Mouse (Mus musculus): ENCODE results near the gene Rptor. TPM values are rescaled to one million over a fixed set of nuclear protein-coding genes. Genes with fewer than 3 reads are reported as not detected.

The Rptor gene
- polyA plus RNA-seq, 1 experiment from 2014 or later: 13.2 TPM

DNA sequence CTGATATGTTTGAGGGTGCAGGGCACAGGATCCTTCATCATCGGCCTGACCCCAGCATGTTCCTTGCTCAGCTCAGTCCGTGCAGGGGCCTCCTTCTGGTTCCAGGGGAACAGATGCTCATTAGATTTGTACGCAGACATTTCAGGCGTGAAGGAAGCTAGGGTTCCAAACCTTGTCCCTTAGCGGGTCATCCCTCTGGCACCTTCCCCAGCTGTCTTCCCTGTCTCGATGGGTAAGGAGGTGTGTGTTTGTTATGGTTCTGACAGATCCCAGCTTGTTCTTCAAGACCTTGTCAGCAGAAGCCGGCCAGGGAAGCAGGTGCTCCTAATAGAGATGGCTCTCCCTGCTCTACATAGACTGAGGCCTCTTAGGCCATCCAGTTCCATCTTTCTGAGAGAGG lies 37.7 kb upstream of the Rptor start:
- peak overlapping the region; percentile 35; the same call in 1 of the 2 replicates for H3K9ac ChIP-seq
- H3K36me3 ChIP-seq (replicated peaks; ENCODE audit: control insufficient read depth, insufficient read depth): no peaks in the 10 kb centered on the region
- H3K4me1 ChIP-seq (replicated peaks; ENCODE audit: control insufficient read depth, insufficient read depth, low read length): peaks cover 16% of the 10 kb centered on the region
- DNase-seq (ENCODE audit: low spot score) (no peak), ATAC-seq (ENCODE audit: low FRiP score) (no peak)
- H3K4me3 ChIP-seq (replicated peaks; ENCODE audit: low read length): no peak overlapping the region
- no peak overlapping the region for H3K4me2 ChIP-seq (replicated peaks)
- H3K27ac ChIP-seq: peak overlapping the region; percentile 49
- no peaks in the 10 kb centered on the region for H3K9me3 ChIP-seq (ENCODE audit: control insufficient read depth, low read length)
- 47% methylated on average over 7 of the region's 7 CpGs for WGBS
- 0 out of 2 replicates have a peak, but pooled peaks cover 4% of the 10 kb centered on the region for H3K27me3 ChIP-seq (ENCODE audit: control insufficient read depth, insufficient read depth, low read length)

DNA sequence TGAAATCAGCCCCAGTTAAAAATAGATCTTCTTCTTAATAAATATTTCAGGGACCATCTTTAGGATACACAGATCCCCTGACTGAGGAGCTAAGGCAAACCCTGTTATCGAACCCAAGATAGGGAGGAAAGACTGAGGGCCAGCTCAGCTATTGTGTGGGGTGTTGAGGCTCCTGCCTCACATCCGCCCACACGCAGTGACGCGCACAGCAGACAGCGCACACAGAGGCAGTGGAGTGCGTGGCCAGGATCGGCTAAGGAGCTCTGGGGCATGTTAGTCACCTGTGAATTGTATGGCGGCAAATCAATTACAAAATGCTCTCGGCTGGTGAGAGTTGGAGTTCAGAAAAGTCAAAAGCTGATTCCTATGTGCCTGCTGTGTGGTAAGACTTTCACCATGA lies 37.0 kb upstream of the Rptor start:
- WGBS: 22% methylated on average over 10 of the region's 10 CpGs
- peak overlapping the region; percentile 35; the same call in 1 of the 2 replicates for H3K9ac ChIP-seq
- no peaks in the 10 kb centered on the region for H3K9me3 ChIP-seq (ENCODE audit: control insufficient read depth, low read length)
- H3K27me3 ChIP-seq (ENCODE audit: control insufficient read depth, insufficient read depth, low read length): 0 out of 2 replicates have a peak, but pooled peaks cover 4% of the 10 kb centered on the region
- H3K4me3 ChIP-seq (replicated peaks; ENCODE audit: low read length): no peak overlapping the region
- peaks cover 16% of the 10 kb centered on the region for H3K4me1 ChIP-seq (replicated peaks; ENCODE audit: control insufficient read depth, insufficient read depth, low read length)
- H3K4me2 ChIP-seq (replicated peaks): peak overlapping the region; percentile 10; the same call in 1 of the 2 replicates
- H3K27ac ChIP-seq: peak overlapping the region; percentile 49; the same call in 1 of the 2 replicates
- H3K36me3 ChIP-seq (replicated peaks; ENCODE audit: control insufficient read depth, insufficient read depth): no peaks in the 10 kb centered on the region
- ATAC-seq (ENCODE audit: low FRiP score) (no peak), DNase-seq (ENCODE audit: low spot score) (no peak)

DNA sequence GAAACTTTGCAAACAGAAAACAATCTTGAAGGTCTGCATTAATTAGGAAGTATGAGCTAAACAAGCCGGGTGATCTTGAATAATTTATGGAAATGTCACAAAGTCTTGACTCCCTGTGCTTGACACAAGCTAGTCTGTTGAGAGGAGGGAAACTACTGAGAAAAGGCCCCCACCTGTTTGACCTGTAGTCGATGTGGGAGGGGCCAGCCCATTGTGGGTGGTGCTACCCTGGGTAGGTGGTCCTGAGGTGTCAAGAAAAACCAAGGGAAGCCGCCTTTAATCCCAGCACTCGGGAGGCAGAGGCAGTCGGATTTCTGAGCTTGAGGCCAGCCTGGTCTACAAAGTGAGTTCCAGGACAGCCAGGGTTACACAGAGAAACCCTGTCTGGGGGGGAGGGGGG lies 36.5 kb upstream of the Rptor start:
- no peak for DNase-seq (ENCODE audit: low spot score)
- Histone ChIP-seq H3K27me3 (ENCODE audit: control insufficient read depth, insufficient read depth, low read length) (0 out of 2 replicates have a peak, but pooled peaks cover 4% of the 10 kb centered on the region), H3K4me2 (replicated peaks) (no peak overlapping the region), H3K36me3 (replicated peaks; ENCODE audit: control insufficient read depth, insufficient read depth) (no peaks in the 10 kb centered on the region), H3K27ac (0 out of 2 replicates have a peak overlapping the region, but pooled peaks have one; percentile 49), H3K4me1 (replicated peaks; ENCODE audit: control insufficient read depth, insufficient read depth, low read length) (peaks cover 16% of the 10 kb centered on the region), H3K4me3 (replicated peaks; ENCODE audit: low read length) (no peak overlapping the region), H3K9me3 (ENCODE audit: control insufficient read depth, low read length) (no peaks in the 10 kb centered on the region), H3K9ac (no peak overlapping the region)
- no peak for ATAC-seq (ENCODE audit: low FRiP score)
- 54% methylated on average over 5 of the region's 5 CpGs for WGBS

DNA sequence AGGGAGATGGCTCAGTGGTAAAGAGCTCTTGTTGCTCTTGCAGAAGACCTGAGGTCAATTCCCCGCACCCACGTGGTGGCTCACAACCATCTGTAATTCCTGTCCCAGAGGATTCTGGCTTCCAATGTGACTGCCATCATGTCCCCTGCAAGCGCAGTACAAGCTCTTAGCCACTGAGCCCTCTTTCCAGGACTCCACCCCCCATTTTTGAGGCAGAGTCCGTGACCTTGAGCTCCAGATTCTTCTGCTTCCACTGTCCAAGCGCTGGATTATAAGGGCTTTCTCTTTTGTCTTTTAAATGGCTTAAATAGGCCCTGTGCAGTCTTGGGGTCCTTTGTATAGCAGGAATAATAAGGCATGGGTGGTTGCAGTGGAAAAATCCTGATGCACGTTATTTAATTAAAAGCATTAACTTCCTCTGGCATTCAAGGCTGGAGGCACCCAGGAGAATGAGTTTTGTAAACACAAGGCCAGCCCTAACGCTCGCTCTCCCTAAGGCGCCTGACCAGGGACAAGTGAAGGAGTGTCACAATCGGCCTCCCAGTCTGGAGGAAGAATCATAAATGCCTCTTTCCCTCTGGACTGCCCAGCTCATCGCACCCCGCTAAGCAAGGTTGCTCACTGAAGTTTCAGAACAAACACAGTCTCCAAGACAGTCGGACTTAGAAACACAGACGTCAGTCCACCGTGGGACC lies 30.2 kb upstream of the Rptor start:
- ATAC-seq (ENCODE audit: low FRiP score) (no peak), DNase-seq (ENCODE audit: low spot score) (no peak)
- H3K36me3 ChIP-seq (replicated peaks; ENCODE audit: control insufficient read depth, insufficient read depth): no peaks in the 10 kb centered on the region
- H3K4me3 ChIP-seq (replicated peaks; ENCODE audit: low read length): no peak overlapping the region
- no peaks in the 10 kb centered on the region for H3K27me3 ChIP-seq (ENCODE audit: control insufficient read depth, insufficient read depth, low read length)
- 40% methylated on average over 15 of the region's 15 CpGs for WGBS
- peaks cover 16% of the 10 kb centered on the region; the same call in 1 of the 2 replicates for H3K4me1 ChIP-seq (replicated peaks; ENCODE audit: control insufficient read depth, insufficient read depth, low read length)
- no peaks in the 10 kb centered on the region for H3K9me3 ChIP-seq (ENCODE audit: control insufficient read depth, low read length)
- no peak overlapping the region for H3K9ac ChIP-seq
- no peak overlapping the region for H3K4me2 ChIP-seq (replicated peaks)
- no peak overlapping the region for H3K27ac ChIP-seq

DNA sequence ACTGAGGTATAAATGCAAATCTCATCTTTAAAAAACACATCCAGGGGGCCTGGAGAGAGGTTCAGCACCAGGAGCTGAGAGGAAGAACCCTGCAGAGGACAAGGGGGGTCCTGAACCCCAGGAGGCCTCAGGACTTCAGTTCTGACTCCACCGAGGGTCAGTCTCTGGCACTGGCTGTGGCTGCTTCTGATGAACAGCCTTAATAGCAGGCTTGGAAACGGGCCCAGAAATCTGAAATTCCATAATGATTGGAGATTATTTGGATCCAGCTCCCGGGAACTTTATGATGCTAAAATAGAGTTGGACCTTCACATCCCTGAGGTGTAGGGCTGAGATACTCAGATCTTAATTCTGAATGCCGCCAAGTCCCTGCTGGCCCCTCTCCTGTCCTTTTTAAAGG lies 25.9 kb upstream of the Rptor start:
- ATAC-seq (ENCODE audit: low FRiP score): no peak
- peaks cover 16% of the 10 kb centered on the region; the same call in 1 of the 2 replicates for H3K4me1 ChIP-seq (replicated peaks; ENCODE audit: control insufficient read depth, insufficient read depth, low read length)
- no peak overlapping the region for H3K9ac ChIP-seq
- WGBS: 10% methylated on average over 4 of the region's 4 CpGs
- no peak for DNase-seq (ENCODE audit: low spot score)
- H3K4me3 ChIP-seq (replicated peaks; ENCODE audit: low read length): no peak overlapping the region
- H3K4me2 ChIP-seq (replicated peaks): no peak overlapping the region
- no peak overlapping the region for H3K27ac ChIP-seq
- no peaks in the 10 kb centered on the region for H3K27me3 ChIP-seq (ENCODE audit: control insufficient read depth, insufficient read depth, low read length)
- no peaks in the 10 kb centered on the region for H3K36me3 ChIP-seq (replicated peaks; ENCODE audit: control insufficient read depth, insufficient read depth)
- H3K9me3 ChIP-seq (ENCODE audit: control insufficient read depth, low read length): no peaks in the 10 kb centered on the region

DNA sequence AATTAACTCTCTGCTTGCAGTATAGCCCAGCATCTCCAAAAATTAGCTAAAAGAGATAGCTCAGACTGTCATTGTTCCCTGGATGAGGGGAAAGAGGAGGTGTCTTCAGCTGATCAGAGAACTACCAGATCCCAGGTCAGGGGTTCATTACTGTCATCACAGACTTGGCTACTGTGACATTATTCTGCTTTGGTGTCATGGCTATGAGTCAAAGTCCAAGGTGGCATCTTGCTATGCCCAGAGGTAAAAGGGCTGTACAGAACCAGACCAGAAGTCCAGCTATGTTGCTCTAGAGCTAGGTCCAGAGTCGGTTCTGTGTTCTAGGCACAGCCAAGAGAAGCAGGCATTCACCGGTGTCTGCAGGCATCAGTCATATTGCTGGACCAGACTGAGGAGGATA lies 25.0 kb upstream of the Rptor start:
- peaks cover 10% of the 10 kb centered on the region; the same call in 1 of the 2 replicates for H3K4me1 ChIP-seq (replicated peaks; ENCODE audit: control insufficient read depth, insufficient read depth, low read length)
- no peaks in the 10 kb centered on the region for H3K27me3 ChIP-seq (ENCODE audit: control insufficient read depth, insufficient read depth, low read length)
- H3K9me3 ChIP-seq (ENCODE audit: control insufficient read depth, low read length): no peaks in the 10 kb centered on the region
- H3K9ac ChIP-seq: no peak overlapping the region
- ATAC-seq (ENCODE audit: low FRiP score): no peak
- H3K4me3 ChIP-seq (replicated peaks; ENCODE audit: low read length): no peak overlapping the region
- no peak overlapping the region for H3K27ac ChIP-seq
- no peak overlapping the region for H3K4me2 ChIP-seq (replicated peaks)
- WGBS: 96% methylated on average over 2 of the region's 2 CpGs
- no peaks in the 10 kb centered on the region for H3K36me3 ChIP-seq (replicated peaks; ENCODE audit: control insufficient read depth, insufficient read depth)
- DNase-seq (ENCODE audit: low spot score): no peak

DNA sequence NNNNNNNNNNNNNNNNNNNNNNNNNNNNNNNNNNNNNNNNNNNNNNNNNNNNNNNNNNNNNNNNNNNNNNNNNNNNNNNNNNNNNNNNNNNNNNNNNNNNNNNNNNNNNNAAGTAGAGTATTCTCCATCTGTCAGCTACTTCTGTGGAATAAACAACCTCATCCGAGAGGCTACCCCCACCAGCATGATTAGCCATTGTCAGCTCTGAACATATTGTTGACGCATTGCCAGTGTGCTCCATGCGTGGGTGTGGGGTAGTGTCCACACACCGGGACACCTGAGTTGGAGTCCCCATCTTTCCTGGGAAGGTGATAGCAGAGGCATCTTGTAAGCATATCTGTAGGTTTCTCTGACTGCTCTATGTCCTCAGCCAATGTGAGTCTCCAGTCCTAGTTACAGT lies 16.2 kb upstream of the Rptor start:
- ATAC-seq (ENCODE audit: low FRiP score) (no peak), DNase-seq (ENCODE audit: low spot score) (no peak)
- no peak overlapping the region for H3K9ac ChIP-seq
- H3K36me3 ChIP-seq (replicated peaks; ENCODE audit: control insufficient read depth, insufficient read depth): no peaks in the 10 kb centered on the region
- 79% methylated on average over 4 of the region's 4 CpGs for WGBS
- no peak overlapping the region for H3K27ac ChIP-seq
- H3K4me2 ChIP-seq (replicated peaks): no peak overlapping the region
- H3K27me3 ChIP-seq (ENCODE audit: control insufficient read depth, insufficient read depth, low read length): no peaks in the 10 kb centered on the region
- no peaks in the 10 kb centered on the region for H3K4me1 ChIP-seq (replicated peaks; ENCODE audit: control insufficient read depth, insufficient read depth, low read length)
- H3K4me3 ChIP-seq (replicated peaks; ENCODE audit: low read length): no peak overlapping the region
- H3K9me3 ChIP-seq (ENCODE audit: control insufficient read depth, low read length): no peaks in the 10 kb centered on the region

DNA sequence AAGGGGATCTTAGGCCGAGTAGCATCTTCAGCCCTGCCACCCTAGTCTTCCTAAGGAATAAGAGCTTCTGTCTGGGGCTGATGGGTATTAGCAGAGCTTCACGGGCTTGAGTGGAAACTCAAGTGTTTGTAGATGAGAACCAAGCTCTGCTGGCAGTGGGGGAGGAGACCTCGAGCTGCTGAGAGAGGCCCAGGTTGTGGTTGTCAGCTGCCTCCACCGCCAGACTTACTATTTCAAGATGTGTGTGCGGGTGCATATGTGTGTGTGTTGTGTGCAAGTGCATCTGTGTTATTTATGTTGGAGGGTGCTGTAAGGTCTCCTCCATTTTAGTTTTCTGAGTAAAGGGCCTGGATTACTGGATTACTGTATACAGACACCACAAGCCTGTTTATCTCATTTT lies 15.6 kb upstream of the Rptor start:
- DNase-seq (ENCODE audit: low spot score): no peak
- Histone ChIP-seq H3K9me3 (ENCODE audit: control insufficient read depth, low read length) (no peaks in the 10 kb centered on the region), H3K27ac (no peak overlapping the region), H3K4me3 (replicated peaks; ENCODE audit: low read length) (no peak overlapping the region), H3K4me1 (replicated peaks; ENCODE audit: control insufficient read depth, insufficient read depth, low read length) (no peaks in the 10 kb centered on the region), H3K27me3 (ENCODE audit: control insufficient read depth, insufficient read depth, low read length) (no peaks in the 10 kb centered on the region), H3K9ac (no peak overlapping the region), H3K36me3 (replicated peaks; ENCODE audit: control insufficient read depth, insufficient read depth) (no peaks in the 10 kb centered on the region), H3K4me2 (replicated peaks) (no peak overlapping the region)
- 77% methylated on average over 5 of the region's 5 CpGs for WGBS
- no peak for ATAC-seq (ENCODE audit: low FRiP score)

DNA sequence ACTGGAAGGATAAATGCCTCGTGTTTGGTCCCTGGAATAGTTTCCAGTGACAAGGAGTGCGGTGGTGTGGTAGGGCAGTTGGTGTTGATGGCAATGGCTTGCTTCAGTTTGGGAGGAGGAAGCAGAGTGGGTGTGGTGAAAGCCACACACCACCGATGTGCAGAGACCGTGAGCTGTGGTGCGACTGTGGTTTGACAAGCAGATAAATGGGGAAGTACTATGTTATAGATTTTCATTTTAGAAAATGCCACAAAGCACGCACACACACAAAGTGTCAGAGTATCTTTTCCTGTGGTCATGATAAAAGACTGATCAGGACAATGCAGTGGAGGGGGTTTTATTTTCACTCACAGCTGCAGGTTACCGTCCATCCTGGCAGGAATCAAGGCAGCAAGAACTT lies 13.5 kb upstream of the Rptor start:
- 84% methylated on average over 7 of the region's 7 CpGs for WGBS
- no peak overlapping the region for H3K4me2 ChIP-seq (replicated peaks)
- H3K4me3 ChIP-seq (replicated peaks; ENCODE audit: low read length): no peak overlapping the region
- no peaks in the 10 kb centered on the region; the same call in 1 of the 2 replicates for H3K4me1 ChIP-seq (replicated peaks; ENCODE audit: control insufficient read depth, insufficient read depth, low read length)
- no peaks in the 10 kb centered on the region for H3K27me3 ChIP-seq (ENCODE audit: control insufficient read depth, insufficient read depth, low read length)
- DNase-seq (ENCODE audit: low spot score) (no peak), ATAC-seq (ENCODE audit: low FRiP score) (no peak)
- H3K9me3 ChIP-seq (ENCODE audit: control insufficient read depth, low read length): no peaks in the 10 kb centered on the region
- H3K36me3 ChIP-seq (replicated peaks; ENCODE audit: control insufficient read depth, insufficient read depth): no peaks in the 10 kb centered on the region
- no peak overlapping the region for H3K9ac ChIP-seq
- no peak overlapping the region for H3K27ac ChIP-seq
